Mouse (Mus musculus): ENCODE results near the gene Timeless. TPM values are rescaled to one million over a fixed set of nuclear protein-coding genes. Genes with fewer than 3 reads are reported as not detected.

Gene Timeless
- polyA plus RNA-seq, 1 experiment from 2014 or later = 26.2 TPM

DNA sequence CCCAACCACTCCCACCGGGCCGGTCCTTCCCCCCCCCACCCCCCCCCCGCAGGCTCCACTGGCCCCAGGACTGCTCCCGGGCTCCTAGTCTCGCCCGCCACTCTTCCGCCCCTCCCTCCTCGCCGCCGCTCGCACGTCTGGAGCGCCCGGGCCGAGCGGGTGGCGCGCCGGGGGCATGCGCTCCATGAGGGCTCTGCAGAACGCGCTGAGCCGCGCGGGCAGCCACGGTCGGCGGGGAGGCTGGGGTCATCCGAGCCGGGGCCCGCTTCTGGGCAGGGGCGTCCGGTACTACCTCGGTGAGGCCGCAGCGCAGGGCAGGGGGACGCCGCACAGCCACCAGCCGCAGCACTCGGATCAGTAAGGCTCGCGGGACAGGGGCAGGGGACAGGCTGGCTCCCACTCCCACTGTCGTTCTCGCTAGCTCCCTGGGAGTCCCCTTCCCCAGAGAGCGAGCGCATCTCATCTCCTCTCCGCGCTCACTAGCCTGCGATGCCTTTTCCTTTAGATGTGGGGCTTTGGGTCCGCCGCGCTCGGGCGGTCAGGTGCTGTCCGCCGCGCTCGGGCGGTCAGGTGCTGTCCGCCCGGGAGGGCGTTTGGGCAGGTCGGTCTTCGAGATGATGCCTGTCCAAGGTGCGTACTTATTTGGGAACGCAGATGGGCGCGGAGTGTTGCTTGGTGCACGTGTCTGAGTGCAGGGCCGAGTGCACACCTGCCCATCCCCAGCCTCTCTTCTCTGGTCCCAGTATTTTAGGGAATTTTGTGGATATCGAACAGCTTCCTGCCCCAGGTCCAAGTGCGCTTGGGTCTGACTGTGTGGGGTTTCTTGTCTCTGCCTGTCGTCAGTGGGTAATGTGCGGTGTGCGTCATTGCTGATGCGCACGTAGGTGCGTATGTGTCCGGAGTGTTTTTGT lies 37.1 kb upstream of the Timeless start:
- H3K27me3 ChIP-seq = peaks cover 62% of the 10 kb centered on the region
- peaks cover 21% of the 10 kb centered on the region for H3K4me1 ChIP-seq (replicated peaks)
- peak overlapping the region; percentile 59 for H3K9ac ChIP-seq
- WGBS (ENCODE audit: insufficient replicate concordance) = 2% methylated on average over 75 of the region's 79 CpGs
- peak overlapping the region; percentile 67 for H3K4me3 ChIP-seq (replicated peaks)
- H3K9me3 ChIP-seq (replicated peaks) = no peaks in the 10 kb centered on the region
- no peaks in the 10 kb centered on the region for H3K36me3 ChIP-seq (replicated peaks)
- peak overlapping the region; percentile 94 for H3K4me2 ChIP-seq
- ATAC-seq (ENCODE audit: insufficient read depth) = peak; percentile 86
- peak overlapping the region; percentile 62 for H3K27ac ChIP-seq (replicated peaks)

DNA sequence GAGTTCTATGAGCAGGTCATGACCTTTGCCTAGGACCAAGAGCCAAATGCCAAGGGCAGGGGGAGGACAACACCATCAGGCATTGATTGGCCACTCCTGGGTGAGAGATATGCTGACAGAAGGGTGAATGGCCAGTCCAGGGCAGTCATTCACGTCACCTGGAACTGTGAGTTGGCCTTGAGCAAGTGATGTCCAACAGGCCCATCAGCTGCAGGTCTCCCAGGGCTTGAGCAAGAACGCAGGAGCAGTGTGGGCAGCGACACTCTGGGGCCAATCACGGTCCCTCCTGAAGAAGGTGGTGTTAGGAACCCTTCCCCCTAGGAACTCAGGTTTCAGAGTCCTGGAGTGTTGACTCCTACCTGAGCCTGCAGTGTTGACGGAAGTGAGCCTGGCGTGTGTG lies 30.0 kb upstream of the Timeless start:
- Histone ChIP-seq H3K4me2 (no peak overlapping the region), H3K36me3 (replicated peaks) (0 out of 2 replicates have a peak, but pooled peaks cover 6% of the 10 kb centered on the region), H3K4me1 (replicated peaks) (peaks cover 20% of the 10 kb centered on the region), H3K27ac (replicated peaks) (no peak overlapping the region; the same call in 1 of the 2 replicates), H3K4me3 (replicated peaks) (no peak overlapping the region), H3K9ac (no peak overlapping the region), H3K9me3 (replicated peaks) (no peaks in the 10 kb centered on the region), H3K27me3 (peaks cover 11% of the 10 kb centered on the region)
- ATAC-seq (ENCODE audit: insufficient read depth) = peak; percentile 76
- 65% methylated on average over 6 of the region's 6 CpGs for WGBS (ENCODE audit: insufficient replicate concordance)

DNA sequence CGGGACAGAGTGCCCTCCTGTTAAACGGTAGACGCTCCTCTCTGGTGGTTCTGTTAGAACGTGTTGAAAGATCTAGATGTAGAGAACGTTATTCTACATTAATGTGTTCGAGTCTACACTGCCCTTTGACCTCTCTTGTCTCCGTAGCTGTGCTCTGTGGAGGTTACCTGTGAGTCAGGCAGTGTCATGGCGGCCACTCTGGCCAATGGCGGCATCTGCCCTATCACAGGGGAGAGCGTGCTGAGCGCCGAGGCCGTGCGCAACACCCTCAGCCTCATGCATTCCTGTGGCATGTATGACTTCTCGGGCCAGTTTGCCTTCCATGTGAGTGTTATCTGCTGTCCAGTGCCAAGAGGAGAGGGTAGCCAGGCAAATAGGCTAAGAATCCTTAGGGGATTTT lies 26.9 kb upstream of the Timeless start:
- ATAC-seq (ENCODE audit: insufficient read depth) = peak; percentile 7; the same call in 1 of the 2 replicates
- H3K27ac ChIP-seq (replicated peaks) = no peak overlapping the region
- peaks cover 20% of the 10 kb centered on the region for H3K4me1 ChIP-seq (replicated peaks)
- WGBS (ENCODE audit: insufficient replicate concordance) = 77% methylated on average over 15 of the region's 15 CpGs
- H3K9me3 ChIP-seq (replicated peaks) = no peaks in the 10 kb centered on the region
- 0 out of 2 replicates have a peak, but pooled peaks cover 17% of the 10 kb centered on the region for H3K36me3 ChIP-seq (replicated peaks)
- H3K4me2 ChIP-seq = no peak overlapping the region
- no peak overlapping the region for H3K4me3 ChIP-seq (replicated peaks)
- no peak overlapping the region for H3K9ac ChIP-seq
- no peaks in the 10 kb centered on the region for H3K27me3 ChIP-seq

DNA sequence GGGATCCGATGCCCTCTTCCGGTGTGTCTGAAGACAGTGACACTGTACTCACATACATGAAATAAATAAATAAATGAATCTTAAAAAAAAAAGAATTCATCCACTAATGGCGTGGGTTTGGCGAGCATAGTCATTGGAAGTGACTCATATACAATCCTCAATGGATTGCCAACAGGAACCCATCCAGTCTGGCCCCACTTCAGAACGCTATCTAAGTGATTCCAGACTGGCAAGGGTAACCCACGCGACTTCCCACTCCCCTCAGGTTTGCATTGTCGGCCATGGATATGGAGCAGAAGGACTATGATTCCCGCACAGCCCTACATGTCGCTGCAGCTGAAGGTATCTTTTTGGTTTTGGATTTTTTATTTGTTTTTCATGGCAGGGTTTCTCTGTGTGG lies 23.5 kb upstream of the Timeless start:
- Histone ChIP-seq H3K27me3 (0 out of 2 replicates have a peak, but pooled peaks cover 3% of the 10 kb centered on the region), H3K27ac (replicated peaks) (no peak overlapping the region), H3K4me3 (replicated peaks) (no peak overlapping the region), H3K36me3 (replicated peaks) (peaks cover 21% of the 10 kb centered on the region; the same call in 1 of the 2 replicates), H3K4me1 (replicated peaks) (peaks cover 49% of the 10 kb centered on the region), H3K9me3 (replicated peaks) (no peaks in the 10 kb centered on the region), H3K9ac (no peak overlapping the region), H3K4me2 (no peak overlapping the region)
- WGBS (ENCODE audit: insufficient replicate concordance) = 83% methylated on average over 10 of the region's 10 CpGs
- no peak for ATAC-seq (ENCODE audit: insufficient read depth)

DNA sequence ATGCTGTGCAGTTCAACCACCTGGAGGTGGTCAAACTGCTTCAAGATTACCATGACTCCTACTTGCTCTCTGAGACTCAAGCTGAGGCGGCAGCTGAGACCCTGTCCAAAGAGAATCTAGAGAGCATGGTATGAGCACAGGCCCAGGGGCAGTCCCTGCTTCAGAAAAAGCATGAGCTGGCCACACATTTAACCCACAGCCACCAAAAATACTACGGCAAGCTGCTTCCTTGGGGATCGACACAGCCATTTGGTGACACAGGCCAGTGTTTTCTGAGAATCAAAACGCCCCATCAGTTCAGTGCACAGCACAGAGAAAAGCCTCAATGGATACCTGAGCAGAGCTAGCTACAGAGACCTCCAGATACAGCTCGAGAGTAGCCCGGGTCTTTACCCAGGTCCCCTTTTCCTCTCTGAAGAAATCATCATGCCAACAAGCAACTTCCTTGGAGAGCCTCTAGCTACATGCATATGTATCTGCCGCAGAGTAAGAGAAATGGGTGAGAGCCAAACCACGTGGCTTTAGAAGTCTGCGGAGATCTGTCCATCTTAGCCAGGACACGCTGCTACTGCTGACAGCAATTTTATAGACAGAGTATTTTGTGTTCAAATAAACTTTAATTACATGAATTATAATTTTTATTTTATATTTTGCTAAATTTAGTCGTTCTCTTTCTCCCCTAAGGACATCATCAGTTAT lies 22.4 kb upstream of the Timeless start:
- ATAC-seq (ENCODE audit: insufficient read depth) = no peak
- Histone ChIP-seq H3K27ac (replicated peaks) (no peak overlapping the region), H3K4me3 (replicated peaks) (no peak overlapping the region), H3K27me3 (0 out of 2 replicates have a peak, but pooled peaks cover 11% of the 10 kb centered on the region), H3K4me2 (no peak overlapping the region), H3K4me1 (replicated peaks) (peaks cover 41% of the 10 kb centered on the region), H3K9ac (no peak overlapping the region), H3K9me3 (replicated peaks) (no peaks in the 10 kb centered on the region), H3K36me3 (replicated peaks) (peaks cover 21% of the 10 kb centered on the region; the same call in 1 of the 2 replicates)
- 77% methylated on average over 11 of the region's 11 CpGs for WGBS (ENCODE audit: insufficient replicate concordance)

DNA sequence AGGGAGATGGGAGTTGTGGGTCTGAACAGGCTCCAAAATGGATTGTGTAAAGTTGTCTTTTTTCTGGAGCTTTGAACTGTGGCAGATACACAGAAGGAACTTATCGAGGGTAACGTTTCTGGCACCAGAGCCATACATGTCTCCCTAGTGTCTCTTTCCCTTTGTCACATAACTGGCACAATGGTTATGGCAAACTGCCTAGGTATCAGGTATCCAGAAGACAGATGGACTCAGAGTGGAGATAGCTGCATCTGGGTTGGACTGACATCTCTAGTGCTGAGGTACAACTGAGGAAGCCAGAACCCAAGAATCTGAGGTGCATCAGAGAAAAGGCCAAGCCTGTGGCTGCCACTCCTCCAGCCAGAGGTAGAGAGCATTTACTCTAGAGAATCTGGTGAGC lies 21.7 kb upstream of the Timeless start:
- peak overlapping the region; percentile 89 for H3K4me2 ChIP-seq
- H3K36me3 ChIP-seq (replicated peaks) = peaks cover 21% of the 10 kb centered on the region; the same call in 1 of the 2 replicates
- H3K27ac ChIP-seq (replicated peaks) = no peak overlapping the region
- H3K4me3 ChIP-seq (replicated peaks) = 0 out of 2 replicates have a peak overlapping the region, but pooled peaks have one; percentile 70
- H3K27me3 ChIP-seq = 0 out of 2 replicates have a peak, but pooled peaks cover 11% of the 10 kb centered on the region
- no peak overlapping the region for H3K9ac ChIP-seq
- H3K9me3 ChIP-seq (replicated peaks) = no peaks in the 10 kb centered on the region
- WGBS (ENCODE audit: insufficient replicate concordance) = 77% methylated on average over 2 of the region's 2 CpGs
- no peak for ATAC-seq (ENCODE audit: insufficient read depth)
- peaks cover 34% of the 10 kb centered on the region for H3K4me1 ChIP-seq (replicated peaks)

DNA sequence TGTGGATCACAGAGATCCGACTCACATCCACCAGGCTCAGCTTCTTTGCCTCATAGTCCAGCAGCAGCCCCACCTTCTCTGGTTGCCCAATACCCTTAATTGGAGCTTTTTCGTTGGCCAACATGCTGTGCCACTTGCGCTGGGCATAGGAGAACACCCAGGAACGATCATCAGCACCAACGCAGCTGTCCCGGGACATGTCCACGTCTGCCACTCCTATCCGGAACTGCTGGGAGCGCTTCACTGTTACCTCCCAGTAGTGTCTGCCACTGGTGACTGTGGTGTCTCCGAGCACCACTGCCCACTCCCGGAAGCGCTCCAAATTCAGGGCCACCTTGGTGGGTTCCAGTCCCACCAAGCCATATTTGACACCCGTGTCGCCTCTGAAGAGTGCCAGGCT lies 20.9 kb upstream of the Timeless start:
- peak overlapping the region; percentile 73; the same call in 1 of the 2 replicates for H3K27ac ChIP-seq (replicated peaks)

DNA sequence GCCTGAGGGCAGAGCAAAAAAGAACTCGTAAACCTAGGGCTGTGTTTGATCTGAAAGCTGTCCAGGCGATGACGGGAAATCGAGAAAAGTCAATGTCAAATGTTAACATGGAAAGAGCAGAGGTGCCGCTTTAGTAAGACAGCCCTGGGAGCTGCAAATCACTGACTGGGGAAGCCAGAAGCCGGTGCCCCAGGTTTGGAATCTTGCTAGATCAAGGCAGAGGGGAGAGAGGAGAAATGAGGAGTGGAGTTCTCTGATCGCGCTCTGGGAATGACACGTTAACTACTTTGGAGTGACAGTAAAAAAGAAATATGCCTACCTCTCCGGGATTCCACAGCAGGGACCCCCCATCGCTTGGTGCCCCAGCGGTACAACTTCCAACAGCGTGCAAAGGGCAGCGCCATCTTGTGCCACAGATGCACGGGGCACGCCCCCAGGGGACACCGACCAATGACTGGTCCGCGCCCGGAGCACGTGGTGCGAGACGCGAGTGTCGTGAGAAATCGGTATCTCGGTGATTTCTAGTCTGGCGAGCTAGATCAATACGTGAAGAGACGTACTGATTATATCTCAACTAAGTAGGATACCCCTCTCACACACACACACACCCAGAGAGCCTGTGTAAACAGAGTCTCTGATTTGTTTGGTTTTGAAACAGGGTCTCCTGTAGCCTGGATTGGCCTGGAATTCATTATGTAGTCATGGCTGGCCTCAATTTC lies 20.3 kb upstream of the Timeless start, which contains the start of gene Spryd4:
Gene Spryd4, minus strand, starts transcription at position 418 of the 719 bp plus-strand sequence.
- H3K9me3 ChIP-seq (replicated peaks) = no peaks in the 10 kb centered on the region
- H3K27me3 ChIP-seq = 0 out of 2 replicates have a peak, but pooled peaks cover 11% of the 10 kb centered on the region
- ATAC-seq (ENCODE audit: insufficient read depth) = peak; percentile 86
- H3K9ac ChIP-seq = peak within 1 kb of the TSS; percentile 67
- H3K4me2 ChIP-seq = peak within 1 kb of the TSS; percentile 89
- under 1% methylated on average over 30 of the region's 30 CpGs for WGBS (ENCODE audit: insufficient replicate concordance)
- H3K36me3 ChIP-seq (replicated peaks) = peaks cover 18% of the 10 kb centered on the region; the same call in 1 of the 2 replicates
- peak within 1 kb of the TSS; percentile 73 for H3K27ac ChIP-seq (replicated peaks)
- H3K4me1 ChIP-seq (replicated peaks) = peaks cover 31% of the 10 kb centered on the region
- H3K4me3 ChIP-seq (replicated peaks) = peak within 1 kb of the TSS; percentile 70

More for the DNA sequence above, 20.9 kb upstream of the Timeless start:
- Histone ChIP-seq H3K4me1 (replicated peaks) (peaks cover 31% of the 10 kb centered on the region), H3K4me3 (replicated peaks) (peak overlapping the region; percentile 70), H3K9me3 (replicated peaks) (no peaks in the 10 kb centered on the region), H3K9ac (peak overlapping the region; percentile 67), H3K27me3 (0 out of 2 replicates have a peak, but pooled peaks cover 11% of the 10 kb centered on the region), H3K36me3 (replicated peaks) (peaks cover 21% of the 10 kb centered on the region; the same call in 1 of the 2 replicates), H3K4me2 (peak overlapping the region; percentile 89)
- 15% methylated on average over 14 of the region's 14 CpGs for WGBS (ENCODE audit: insufficient replicate concordance)
- ATAC-seq (ENCODE audit: insufficient read depth) = no peak

DNA sequence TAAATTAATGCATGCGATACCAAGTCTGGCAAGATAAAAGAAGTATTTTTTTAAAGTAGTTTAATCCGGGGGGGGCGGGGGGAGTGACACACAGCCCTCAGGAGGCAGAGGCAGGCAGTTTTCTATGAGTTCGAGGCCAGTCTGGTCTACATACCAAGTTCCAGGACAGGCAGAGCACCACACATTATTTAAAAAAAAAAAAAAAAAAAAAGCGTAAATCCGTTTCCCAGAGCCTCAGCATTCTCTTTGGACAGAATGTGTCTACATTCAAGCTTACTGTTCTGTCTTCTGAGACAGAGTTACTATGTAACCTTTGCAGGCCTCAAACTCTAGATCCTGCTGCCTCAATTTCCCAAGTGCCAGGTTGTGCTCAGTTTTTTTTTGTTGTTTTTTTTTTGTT lies 19.7 kb upstream of the Timeless start:
- peaks cover 14% of the 10 kb centered on the region; the same call in 1 of the 2 replicates for H3K36me3 ChIP-seq (replicated peaks)
- 45% methylated on average over 6 of the region's 6 CpGs for WGBS (ENCODE audit: insufficient replicate concordance)
- H3K27ac ChIP-seq (replicated peaks) = peak overlapping the region; percentile 73
- H3K9me3 ChIP-seq (replicated peaks) = no peaks in the 10 kb centered on the region
- H3K4me2 ChIP-seq = peak overlapping the region; percentile 89
- H3K27me3 ChIP-seq = 0 out of 2 replicates have a peak, but pooled peaks cover 11% of the 10 kb centered on the region
- peaks cover 31% of the 10 kb centered on the region for H3K4me1 ChIP-seq (replicated peaks)
- H3K4me3 ChIP-seq (replicated peaks) = peak overlapping the region; percentile 70
- peak overlapping the region; percentile 33 for H3K9ac ChIP-seq
- no peak for ATAC-seq (ENCODE audit: insufficient read depth)

DNA sequence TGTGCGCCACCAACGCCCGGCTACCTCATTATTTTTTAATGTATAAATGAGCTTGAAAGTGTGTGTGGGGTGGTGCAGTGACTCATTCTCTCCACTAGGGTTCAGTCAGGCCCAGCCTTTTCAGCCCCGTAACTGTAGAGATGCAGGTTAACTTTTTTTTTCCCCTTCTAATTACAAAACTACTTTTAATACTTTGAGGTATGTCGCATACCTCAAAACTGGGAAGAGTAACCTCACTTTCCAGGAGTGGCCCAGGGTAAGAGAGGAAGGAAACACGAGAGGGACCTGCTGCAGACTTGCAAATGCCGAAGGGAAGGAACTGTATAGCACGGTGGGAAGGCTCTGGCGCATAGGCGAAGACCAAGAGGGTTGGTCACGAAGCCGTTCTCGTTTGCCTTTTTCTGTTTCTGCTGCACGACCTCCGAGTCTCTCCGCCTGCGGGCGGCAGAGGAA lies 19.0 kb upstream of the Timeless start:
- Histone ChIP-seq H3K4me1 (replicated peaks) (peaks cover 31% of the 10 kb centered on the region), H3K36me3 (replicated peaks) (peaks cover 12% of the 10 kb centered on the region; the same call in 1 of the 2 replicates), H3K9me3 (replicated peaks) (no peaks in the 10 kb centered on the region), H3K27ac (replicated peaks) (peak overlapping the region; percentile 51), H3K27me3 (0 out of 2 replicates have a peak, but pooled peaks cover 11% of the 10 kb centered on the region), H3K4me3 (replicated peaks) (peak overlapping the region; percentile 51), H3K4me2 (peak overlapping the region; percentile 89), H3K9ac (peak overlapping the region; percentile 47; the same call in 1 of the 2 replicates)
- WGBS (ENCODE audit: insufficient replicate concordance) = 2% methylated on average over 18 of the region's 18 CpGs
- ATAC-seq (ENCODE audit: insufficient read depth) = peak; percentile 47
